Mouse (Mus musculus): ENCODE data around the gene Gm10401. TPM values are rescaled to one million over a fixed set of nuclear protein-coding genes. Genes with fewer than 3 reads are reported as not detected.

Gene Gm10401
- 1.2 TPM in 1 of 2 replicates, not detected in the other for total RNA-seq (2017)

GRCm38 (mm10) chr5:115098195-115098594, at the start of gene Gm10401:
Gm10401 (minus strand) TSS chr5:115098295.
- ATAC-seq (replicated peaks; ENCODE audit: low read depth, poor library complexity, severe bottlenecking), result no peak

GRCm38 (mm10) chr5:115147388-115147787, 49.3 kb upstream of the Gm10401 start:
- no peak for ATAC-seq (replicated peaks; ENCODE audit: low read depth, poor library complexity, severe bottlenecking)

GRCm38 (mm10) chr5:115146747-115147130, 48.6 kb upstream of the Gm10401 start:
- no peak for ATAC-seq (replicated peaks; ENCODE audit: low read depth, poor library complexity, severe bottlenecking)

GRCm38 (mm10) chr5:115145976-115146746, 48.1 kb upstream of the Gm10401 start:
- ATAC-seq (replicated peaks; ENCODE audit: low read depth, poor library complexity, severe bottlenecking), result no peak

- no peak for ATAC-seq (replicated peaks; ENCODE audit: low read depth, poor library complexity, severe bottlenecking)
These were observed 47.3 kb upstream of the Gm10401 start for GRCm38 (mm10) chr5:115145253-115145968.

GRCm38 (mm10) chr5:115144471-115144870, 46.4 kb upstream of the Gm10401 start:
- ATAC-seq (replicated peaks; ENCODE audit: low read depth, poor library complexity, severe bottlenecking), result no peak

GRCm38 (mm10) chr5:115143552-115143951, 45.5 kb upstream of the Gm10401 start:
- no peak for ATAC-seq (replicated peaks; ENCODE audit: low read depth, poor library complexity, severe bottlenecking)

- ATAC-seq (replicated peaks; ENCODE audit: low read depth, poor library complexity, severe bottlenecking), result no peak
These were observed 44.1 kb upstream of the Gm10401 start for GRCm38 (mm10) chr5:115142166-115142697.

- ATAC-seq (replicated peaks; ENCODE audit: low read depth, poor library complexity, severe bottlenecking), result no peak
These were observed 42.6 kb upstream of the Gm10401 start for GRCm38 (mm10) chr5:115140726-115141125.

- no peak for ATAC-seq (replicated peaks; ENCODE audit: low read depth, poor library complexity, severe bottlenecking)
These were observed 41.0 kb upstream of the Gm10401 start for GRCm38 (mm10) chr5:115139124-115139523.

GRCm38 (mm10) chr5:115134234-115135165, 36.4 kb upstream of the Gm10401 start, which contains the start of gene Unc119b:
Unc119b (minus strand) TSS chr5:115134975.
- peak; percentile 93 for ATAC-seq (replicated peaks; ENCODE audit: low read depth, poor library complexity, severe bottlenecking)

- peak; percentile 23; the same call in 1 of the 2 replicates for ATAC-seq (replicated peaks; ENCODE audit: low read depth, poor library complexity, severe bottlenecking)
These were observed 35.4 kb upstream of the Gm10401 start for GRCm38 (mm10) chr5:115133358-115134066.

GRCm38 (mm10) chr5:115132465-115132864, 34.4 kb upstream of the Gm10401 start:
- no peak for ATAC-seq (replicated peaks; ENCODE audit: low read depth, poor library complexity, severe bottlenecking)

- no peak for ATAC-seq (replicated peaks; ENCODE audit: low read depth, poor library complexity, severe bottlenecking)
These were observed 31.2 kb upstream of the Gm10401 start for GRCm38 (mm10) chr5:115129328-115129727.

GRCm38 (mm10) chr5:115127421-115128179, 29.5 kb upstream of the Gm10401 start:
- no peak for ATAC-seq (replicated peaks; ENCODE audit: low read depth, poor library complexity, severe bottlenecking)

GRCm38 (mm10) chr5:115126578-115127312, 28.6 kb upstream of the Gm10401 start:
- no peak for ATAC-seq (replicated peaks; ENCODE audit: low read depth, poor library complexity, severe bottlenecking)

- peak; percentile 98 for ATAC-seq (replicated peaks; ENCODE audit: low read depth, poor library complexity, severe bottlenecking)
These were observed 27.2 kb upstream of the Gm10401 start for GRCm38 (mm10) chr5:115125211-115125871.
